Mouse (Mus musculus): ENCODE data around the gene Reg3d.
"Not testable (repeated sequence)": the region's sequence is repeated elsewhere in the genome, so short reads cannot be mapped to it uniquely, and the experiment has no call there.

The Reg3d gene

DNA sequence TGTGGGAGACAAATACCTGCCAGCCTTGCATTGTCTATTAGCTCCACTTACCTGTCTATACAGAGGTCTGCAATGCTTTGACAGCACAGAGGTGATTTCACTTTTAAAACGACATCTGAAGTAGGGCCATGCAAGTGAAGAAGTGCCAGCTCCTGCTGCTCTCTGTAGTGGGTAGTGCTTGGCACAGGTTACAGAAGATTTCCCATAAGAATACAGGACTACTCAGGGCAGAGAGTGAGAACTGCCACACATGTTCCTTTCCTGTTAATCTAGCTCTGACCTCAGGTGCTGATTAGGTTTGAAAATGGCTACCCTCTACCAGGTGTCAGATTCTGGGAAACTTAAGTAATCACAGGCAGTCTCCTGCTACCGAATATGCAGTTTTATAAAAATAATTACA, at the start of gene Reg3d:
Gene Reg3d (minus strand): TSS at position 101 of the 400 bp plus-strand sequence.
- in situ Hi-C loops (cut with MboI) = no loop called here

DNA sequence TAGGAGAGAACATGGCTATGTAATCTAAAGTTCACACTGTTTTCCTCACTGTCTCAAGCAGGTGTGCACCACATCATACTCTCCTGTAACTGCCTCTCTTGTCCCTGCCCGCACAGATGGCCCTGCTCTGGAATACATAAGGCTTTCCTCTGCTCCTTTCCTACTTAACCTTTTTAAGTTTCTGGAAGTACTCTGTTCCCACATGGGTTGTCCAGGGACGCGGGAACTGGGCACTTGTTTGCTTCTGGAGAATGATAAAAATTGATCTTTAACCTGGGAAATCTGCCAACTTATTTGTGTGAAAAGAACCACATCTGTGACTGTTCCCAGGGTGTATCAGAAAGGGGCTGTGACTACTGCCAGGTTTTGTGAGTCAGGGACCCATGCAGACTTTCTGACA, 46.8 kb upstream of the Reg3d start:
- in situ Hi-C loops (cut with MboI) = no loop called here

DNA sequence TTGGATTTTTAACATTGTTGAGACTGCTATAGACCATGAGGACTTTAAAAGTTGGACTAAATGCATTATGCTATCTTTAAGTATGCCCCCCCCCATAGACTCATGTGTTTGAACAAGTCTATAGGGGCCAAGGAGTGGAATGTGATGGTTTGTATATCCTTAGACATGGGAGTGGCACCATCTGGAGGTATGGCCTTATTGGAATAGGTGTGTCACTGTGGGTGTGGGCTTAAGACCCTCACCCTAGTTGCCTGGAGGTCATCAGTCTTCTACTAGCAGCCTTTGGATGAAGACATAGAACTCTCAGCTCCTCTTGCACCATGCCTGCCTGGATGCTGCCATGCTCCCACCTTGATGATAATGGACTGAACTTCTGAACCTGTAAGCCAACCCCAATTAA, 43.7 kb upstream of the Reg3d start, which contains the start of gene Reg1:
Gene Reg1 (plus strand): TSS at position 301 of the 400 bp plus-strand sequence.
- in situ Hi-C loops (cut with MboI) = not testable (repeated sequence)

DNA sequence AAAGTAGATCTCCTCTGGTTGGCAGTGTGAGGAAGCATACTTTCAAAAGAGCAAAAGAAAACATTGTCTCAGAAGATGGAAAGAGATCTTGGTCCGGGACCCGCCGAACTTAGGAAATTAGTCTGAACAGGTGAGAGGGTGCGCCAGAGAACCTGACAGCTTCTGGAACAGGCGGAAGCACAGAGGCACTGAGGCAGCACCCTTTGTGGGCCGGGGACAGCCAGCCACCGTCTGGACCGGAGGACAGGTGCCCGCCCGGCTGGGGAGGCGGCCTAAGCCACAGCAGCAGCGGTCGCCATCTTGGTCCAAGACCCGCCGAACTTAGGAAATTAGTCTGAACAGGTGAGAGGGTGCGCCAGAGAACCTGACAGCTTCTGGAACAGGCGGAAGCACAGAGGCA, 16.7 kb upstream of the Reg3d start, which contains the start of gene Reg2:
Gene Reg2 (plus strand): TSS at position 301 of the 400 bp plus-strand sequence.
- in situ Hi-C loops (cut with MboI) = not testable (repeated sequence)

DNA sequence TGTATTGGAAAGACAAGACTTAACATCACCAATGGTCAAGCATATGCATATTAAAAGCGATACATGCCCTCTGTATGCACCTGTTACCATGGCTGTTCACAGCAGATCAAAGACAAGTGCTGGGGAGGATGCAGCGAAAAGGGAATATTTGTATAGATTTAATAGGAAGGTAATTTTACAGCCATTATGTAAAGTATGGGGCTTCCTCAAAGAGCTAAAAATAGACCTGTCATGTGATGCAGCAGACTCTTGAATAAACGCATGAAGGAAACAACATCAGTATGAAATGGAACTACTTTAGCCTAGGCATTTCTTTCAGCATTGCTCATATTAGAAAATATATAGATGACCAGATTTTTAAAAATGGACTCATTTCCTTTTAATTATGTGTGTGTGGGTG, 6.9 kb upstream of the Reg3d start:
- in situ Hi-C loops (cut with MboI) = no loop called here

DNA sequence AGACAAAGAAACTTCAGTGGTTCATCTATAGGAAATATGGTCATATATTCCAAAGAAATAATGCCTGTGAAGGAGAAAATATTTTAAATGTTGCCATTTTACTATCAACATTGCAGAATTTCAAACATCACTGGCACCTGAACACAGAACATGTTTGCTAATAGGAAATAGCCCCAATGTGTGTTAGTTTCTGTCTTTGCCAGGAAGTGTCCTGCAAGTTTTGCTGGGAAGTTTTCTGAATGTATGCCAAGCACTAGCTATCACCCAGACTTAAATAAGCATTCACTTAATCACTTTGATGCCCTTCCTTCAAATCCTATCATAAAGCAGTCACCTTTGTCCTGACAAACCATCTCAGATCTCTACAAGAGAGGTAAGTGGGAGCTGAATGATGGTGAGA, 1.7 kb upstream of the Reg3d start, which contains the start of gene Reg3a:
Gene Reg3a (plus strand): TSS at position 301 of the 400 bp plus-strand sequence.
- in situ Hi-C loops (cut with MboI) = no loop called here

DNA sequence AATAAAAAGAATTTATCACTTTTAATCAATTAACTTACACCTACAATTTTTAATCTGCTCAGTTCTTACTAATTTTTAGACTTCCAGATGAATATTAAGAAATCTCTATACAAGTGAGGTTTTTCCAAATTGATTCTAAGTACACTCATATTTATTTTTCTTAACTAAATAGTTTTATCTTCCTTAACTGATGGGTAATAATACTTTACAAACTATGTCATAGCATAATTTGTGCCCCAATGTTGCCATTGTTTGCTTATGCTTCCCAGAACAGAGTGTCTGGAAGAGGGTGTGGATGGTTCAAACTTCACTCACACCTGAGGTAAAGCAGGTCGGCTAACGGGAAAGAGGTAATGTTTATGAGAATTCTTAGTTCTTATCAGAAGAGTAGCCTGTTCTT, 8.3 kb downstream of the Reg3d start, which contains the start of gene Reg3b:
Gene Reg3b (plus strand): TSS at position 301 of the 400 bp plus-strand sequence.
- in situ Hi-C loops (cut with MboI) = no loop called here

DNA sequence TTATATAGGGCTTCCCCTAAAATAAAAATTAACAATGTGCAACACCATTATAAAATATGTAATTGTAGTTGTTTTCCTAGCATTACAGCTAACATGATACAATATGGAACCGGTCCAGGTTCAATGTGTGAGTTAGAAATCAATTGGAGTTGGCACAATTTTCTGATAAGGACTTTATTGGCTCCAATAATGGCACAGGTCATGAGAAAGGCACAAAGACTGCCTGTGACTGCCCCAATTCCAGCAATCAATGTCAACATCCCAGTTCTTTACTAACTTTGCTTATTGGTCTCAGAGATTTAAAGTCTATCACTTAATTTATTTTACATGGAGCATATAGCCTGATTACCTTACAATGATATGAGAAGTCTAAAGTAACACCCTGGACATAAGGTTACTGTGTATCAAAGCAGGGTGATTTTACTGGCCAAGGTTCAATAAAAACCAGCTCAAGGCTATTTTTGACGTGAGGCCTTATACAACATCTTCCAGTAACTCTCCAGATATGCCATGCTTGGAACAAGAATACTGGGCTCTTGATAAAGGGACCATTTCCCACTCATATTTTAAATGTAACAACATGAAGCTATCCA, 16.6 kb downstream of the Reg3d start:
- in situ Hi-C loops (cut with MboI) = no loop called here

DNA sequence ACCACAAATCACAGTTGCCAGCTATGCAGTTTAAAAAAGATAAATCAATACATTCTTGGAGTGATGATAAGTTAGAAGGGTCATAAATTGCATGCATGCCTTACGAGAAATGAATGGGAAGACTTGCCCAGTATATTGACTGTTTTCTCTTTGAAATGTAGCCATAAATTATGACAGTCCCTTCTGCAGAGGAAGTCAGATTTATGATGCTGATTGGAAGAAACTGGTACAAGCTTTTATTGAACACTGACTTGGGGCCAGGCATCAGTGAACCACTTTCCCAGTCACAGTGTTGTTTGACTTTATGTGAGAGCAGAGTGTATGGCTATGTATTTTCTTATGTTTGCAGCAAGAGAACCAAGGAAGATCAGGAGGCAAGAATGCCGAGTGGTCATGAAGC, 37.0 kb downstream of the Reg3d start:
- in situ Hi-C loops (cut with MboI) = no loop called here

DNA sequence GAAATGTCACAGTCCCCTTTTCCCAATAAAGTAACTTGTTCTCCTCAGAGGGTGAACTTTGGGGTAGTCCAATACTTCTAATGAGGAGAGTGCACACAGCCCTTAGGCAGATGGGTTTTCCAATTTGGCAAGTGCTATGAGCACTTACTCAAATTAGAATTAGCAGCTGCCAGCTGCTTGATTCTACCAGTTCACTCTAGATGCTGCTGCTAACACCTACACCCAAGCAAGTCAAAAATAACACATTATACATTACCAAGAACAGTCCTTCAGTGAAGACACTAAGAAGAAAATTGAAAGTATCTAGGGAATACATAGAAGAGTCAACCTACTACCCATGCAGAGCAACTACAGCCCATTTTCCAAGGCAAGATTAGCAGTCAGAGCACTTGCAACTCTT, 38.4 kb downstream of the Reg3d start:
- in situ Hi-C loops (cut with MboI) = no loop called here

DNA sequence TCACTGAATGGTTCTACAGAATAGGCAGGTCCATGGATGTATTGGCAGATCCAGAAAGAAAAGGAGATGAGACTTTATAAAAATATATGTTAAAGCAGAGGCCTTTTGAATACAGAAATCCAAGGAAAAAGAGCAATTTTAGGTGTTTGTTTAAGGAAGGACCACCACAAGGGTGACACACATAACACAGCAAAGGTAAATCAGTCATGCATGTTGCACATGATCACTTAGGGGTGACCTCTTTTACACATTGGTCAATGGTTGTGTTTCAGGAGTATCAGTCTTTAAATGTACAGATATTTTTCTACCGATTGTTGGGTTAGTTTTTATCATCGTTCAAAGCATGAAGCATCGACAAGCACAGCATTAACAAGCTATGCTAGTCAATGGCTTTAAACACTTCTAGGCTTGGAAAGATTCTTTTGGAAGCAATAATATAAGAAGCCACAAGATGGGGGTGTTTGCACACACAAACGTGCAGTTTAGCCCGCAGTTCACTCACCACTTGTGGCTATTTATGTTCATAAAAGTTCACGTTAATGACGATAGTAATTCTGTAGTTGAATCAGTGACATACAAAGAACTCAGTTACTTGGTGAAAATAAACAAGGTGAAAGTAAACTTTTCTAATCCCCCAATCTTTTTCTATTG, 46.6 kb downstream of the Reg3d start:
- in situ Hi-C loops (cut with MboI) = no loop called here

DNA sequence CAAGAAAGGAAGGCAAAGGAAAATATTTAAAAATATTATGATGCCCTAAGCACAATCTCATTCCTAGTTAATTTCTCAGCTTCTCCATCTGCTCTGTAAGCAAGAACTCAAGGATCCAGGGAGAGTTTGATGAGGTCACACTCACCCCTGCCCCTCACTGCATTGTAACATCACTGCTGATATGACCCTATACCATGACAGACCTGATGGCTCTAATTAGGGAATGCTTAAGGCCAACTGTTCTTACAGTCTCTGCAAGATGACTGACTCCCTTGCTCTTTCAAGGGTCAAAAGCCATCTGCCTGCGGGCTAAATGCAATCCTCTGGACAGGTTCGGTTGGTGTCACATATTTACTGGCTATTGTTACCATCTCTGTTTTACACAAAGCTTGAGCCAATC, 49.5 kb downstream of the Reg3d start:
- in situ Hi-C loops (cut with MboI) = no loop called here

DNA sequence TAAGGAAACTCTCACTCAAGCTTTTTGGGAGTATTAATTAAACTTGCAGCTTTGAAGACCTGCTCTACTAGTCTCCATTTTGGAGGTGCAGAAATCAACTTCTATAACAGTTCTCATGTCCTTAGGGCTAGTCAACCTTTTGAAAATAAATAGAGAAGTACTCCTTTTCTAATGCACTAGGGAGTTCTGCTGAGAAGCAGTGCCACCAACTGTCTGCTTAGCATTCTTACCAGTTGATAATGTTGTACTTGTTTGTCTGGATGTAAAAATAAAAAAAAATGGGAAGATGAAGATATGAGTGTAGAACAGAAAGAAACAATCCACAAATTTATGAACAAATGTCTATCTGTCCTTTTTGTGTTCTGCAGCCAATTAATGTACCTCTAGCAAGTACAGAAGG, 50.9 kb downstream of the Reg3d start:
- in situ Hi-C loops (cut with MboI) = no loop called here
